Mouse (Mus musculus) ZHBTc4 (cell line): Measurements from ENCODE around the gene Olfr137.

Source experiments
- DNase-seq: peaks from one replicate; pipeline ENCODE4 v3.0.0-alpha.2; 2011; ENCODE audit warnings: low read depth, low spot score

Gene Olfr137

DNA sequence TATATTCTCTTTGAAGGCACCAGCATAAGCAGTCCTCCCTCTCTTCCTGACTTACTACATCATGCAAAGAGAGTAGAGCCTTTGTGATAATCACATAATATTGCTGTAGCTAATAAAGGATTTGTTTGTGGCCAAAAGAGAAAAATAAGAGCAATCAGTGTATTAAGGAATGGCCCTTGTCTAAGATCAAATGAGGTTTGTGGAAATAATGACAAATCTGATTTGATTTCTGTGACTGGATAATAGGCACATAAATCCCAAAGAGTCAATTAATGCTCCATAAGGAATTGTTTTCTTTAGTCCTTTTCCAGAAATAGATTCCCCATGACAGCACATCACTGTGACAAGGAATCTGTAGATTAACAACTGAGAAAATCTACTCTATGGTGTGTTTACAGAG lies at the start of gene Olfr137:
Olfr137 (minus strand) TSS at position 101 of the 400 bp plus-strand sequence.
- no peak for DNase-seq

DNA sequence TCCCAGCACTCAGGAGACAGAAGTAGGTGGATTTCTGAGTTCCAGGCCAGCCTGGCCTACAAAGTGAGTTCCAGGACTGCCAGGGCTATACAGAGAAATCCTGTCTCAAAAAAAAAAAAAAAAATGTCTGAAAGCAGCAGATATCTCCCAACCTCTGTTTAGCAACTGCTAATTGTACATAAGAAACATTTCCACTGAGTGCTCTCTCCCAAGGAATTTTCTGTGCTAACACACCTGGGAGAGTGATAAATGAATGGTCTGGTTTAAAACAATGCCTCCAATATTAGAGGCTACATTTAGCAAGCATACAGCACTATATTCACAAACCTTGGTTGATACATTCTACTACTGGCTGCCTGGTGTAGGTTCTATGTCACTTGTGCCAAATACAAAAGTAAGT lies 22.2 kb upstream of the Olfr137 start, which contains the start of gene Olfr136:
Olfr136 (plus strand) TSS at position 301 of the 400 bp plus-strand sequence.
- no peak for DNase-seq

DNA sequence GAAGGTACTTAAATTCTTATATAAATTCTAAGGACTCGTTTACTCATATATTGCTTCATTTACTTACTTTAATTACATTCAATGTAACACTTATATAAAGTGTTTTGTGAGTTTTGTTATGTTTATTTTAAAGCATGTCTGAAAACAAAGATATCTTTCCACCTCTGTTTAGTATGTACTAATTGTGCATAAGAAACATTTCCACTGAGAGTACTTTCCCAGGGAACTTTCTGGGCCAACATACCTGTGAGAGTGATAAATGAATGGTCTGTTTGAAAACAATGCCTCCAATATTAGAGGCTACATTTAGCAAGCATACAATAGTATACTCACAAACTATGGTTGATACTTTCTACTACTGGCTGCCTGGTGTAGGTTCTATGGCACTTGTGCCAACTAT lies 46.6 kb downstream of the Olfr137 start, which contains the start of gene Olfr138:
Olfr138 (plus strand) TSS at position 301 of the 400 bp plus-strand sequence.
- DNase-seq, result no peak
